Mouse (Mus musculus): ENCODE results near the gene Eipr1. TPM values are rescaled to one million over a fixed set of nuclear protein-coding genes. Genes with fewer than 3 reads are reported as not detected.

Eipr1 gene
- polyA plus RNA-seq, 1 experiment from 2014 or later: 21.6 TPM

DNA sequence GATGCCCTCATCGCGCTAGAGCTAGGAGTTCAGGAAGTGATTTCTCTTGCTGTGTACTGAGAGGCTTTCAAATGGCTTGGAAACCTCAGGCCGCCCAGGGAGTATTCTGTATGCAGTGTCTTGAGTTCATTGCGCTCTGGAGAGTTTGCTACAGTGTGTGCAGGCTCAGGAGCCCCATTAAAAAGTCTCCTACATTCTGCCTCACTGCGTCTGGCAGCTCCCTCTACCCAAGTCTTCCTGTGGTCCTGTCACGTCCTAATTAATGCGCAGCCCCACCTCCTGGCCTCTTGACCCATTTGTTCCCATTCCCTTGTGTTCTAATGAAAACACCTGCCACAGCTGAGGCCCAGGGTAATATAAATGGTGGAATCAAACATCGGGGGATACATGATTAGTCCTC is 33.3 kb downstream of the Eipr1 start:
- Histone ChIP-seq H3K4me2 (replicated peaks; ENCODE audit: low read depth, low read length) (no peak overlapping the region), H3K9me3 (ENCODE audit: low read length) (no peaks in the 10 kb centered on the region), H3K27ac (ENCODE audit: low read length) (no peak overlapping the region), H3K4me3 (ENCODE audit: low read depth, low read length) (no peak overlapping the region), H3K36me3 (ENCODE audit: insufficient read depth, low read length) (no peaks in the 10 kb centered on the region), H3K27me3 (replicated peaks; ENCODE audit: insufficient read depth, low read length) (no peaks in the 10 kb centered on the region), H3K9ac (replicated peaks; ENCODE audit: low read depth) (no peak overlapping the region), H3K4me1 (ENCODE audit: insufficient read depth, low read depth, low read length) (no peaks in the 10 kb centered on the region)
- 59% methylated on average over 8 of the region's 8 CpGs for WGBS
- ATAC-seq (no peak), DNase-seq (ENCODE audit: low spot score) (no peak)
- no peak for TF ChIP-seq CTCF (IDR thresholded peaks at IDR 0.05)
- no peak for TF ChIP-seq EP300 (IDR thresholded peaks at IDR 0.05)

- H3K27me3 ChIP-seq (replicated peaks; ENCODE audit: insufficient read depth, low read length): no peaks in the 10 kb centered on the region
- no peak overlapping the region for H3K9ac ChIP-seq (replicated peaks; ENCODE audit: low read depth)
- H3K9me3 ChIP-seq (ENCODE audit: low read length): no peaks in the 10 kb centered on the region
- WGBS: 21% methylated on average over 1 of the region's 1 CpGs
- DNase-seq (ENCODE audit: low spot score) (no peak), ATAC-seq (no peak)
- no peaks in the 10 kb centered on the region for H3K36me3 ChIP-seq (ENCODE audit: insufficient read depth, low read length)
- no peak overlapping the region for H3K4me3 ChIP-seq (ENCODE audit: low read depth, low read length)
- H3K4me2 ChIP-seq (replicated peaks; ENCODE audit: low read depth, low read length): no peak overlapping the region
- TF ChIP-seq EP300 (IDR thresholded peaks at IDR 0.05) (no peak), CTCF (IDR thresholded peaks at IDR 0.05) (no peak)
- no peaks in the 10 kb centered on the region for H3K4me1 ChIP-seq (ENCODE audit: insufficient read depth, low read depth, low read length)
- H3K27ac ChIP-seq (ENCODE audit: low read length): no peak overlapping the region
Measured at GRCm38 (mm10) chr12:28785299-28785698, 33.7 kb downstream of the Eipr1 start.

DNA sequence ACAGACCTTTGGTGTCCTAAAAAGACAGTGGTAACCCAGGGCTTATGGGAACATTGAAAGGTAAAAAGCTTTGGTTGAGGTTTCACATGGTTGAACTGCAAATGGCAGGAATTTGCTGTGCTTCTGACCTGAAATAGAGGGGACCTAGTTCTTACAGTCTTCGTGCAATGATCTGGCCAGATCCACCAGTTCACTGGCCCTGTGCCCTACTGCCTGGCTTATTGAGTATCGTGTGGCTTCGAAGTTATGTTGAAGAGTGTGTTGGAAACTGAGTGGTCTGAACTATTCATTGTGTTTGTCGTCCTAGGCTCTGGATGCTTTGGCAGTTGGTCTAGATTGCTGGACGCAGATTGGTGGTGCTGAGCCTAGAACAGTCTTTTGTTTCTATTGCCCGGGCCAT is 34.7 kb downstream of the Eipr1 start:
- WGBS: 92% methylated on average over 6 of the region's 6 CpGs
- Histone ChIP-seq H3K4me3 (ENCODE audit: low read depth, low read length) (no peak overlapping the region), H3K9ac (replicated peaks; ENCODE audit: low read depth) (no peak overlapping the region), H3K27me3 (replicated peaks; ENCODE audit: insufficient read depth, low read length) (no peaks in the 10 kb centered on the region), H3K27ac (ENCODE audit: low read length) (no peak overlapping the region), H3K4me2 (replicated peaks; ENCODE audit: low read depth, low read length) (no peak overlapping the region), H3K9me3 (ENCODE audit: low read length) (no peaks in the 10 kb centered on the region), H3K4me1 (ENCODE audit: insufficient read depth, low read depth, low read length) (no peaks in the 10 kb centered on the region), H3K36me3 (ENCODE audit: insufficient read depth, low read length) (no peaks in the 10 kb centered on the region)
- TF ChIP-seq CTCF (IDR thresholded peaks at IDR 0.05) (no peak), EP300 (IDR thresholded peaks at IDR 0.05) (no peak)
- DNase-seq (ENCODE audit: low spot score) (no peak), ATAC-seq (no peak)

DNA sequence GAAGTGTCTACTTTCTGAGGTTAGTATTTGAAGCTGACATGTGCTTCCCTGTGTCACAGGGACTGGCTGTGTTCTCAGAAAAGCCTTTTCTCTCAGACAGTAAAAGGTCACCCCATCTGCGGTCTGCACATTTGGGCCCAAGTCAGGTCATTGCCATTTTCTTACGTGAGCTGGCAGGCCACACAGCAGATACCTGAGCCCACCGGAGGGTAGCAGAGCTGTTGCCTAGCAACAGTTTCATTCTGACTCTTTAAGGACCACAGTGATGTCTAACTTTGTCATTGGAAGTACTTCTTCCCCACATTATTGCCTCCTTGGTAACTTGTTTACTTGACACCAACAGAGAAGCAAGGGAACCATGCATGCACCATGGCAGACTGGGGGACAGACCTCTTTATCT is 41.0 kb downstream of the Eipr1 start:
- TF ChIP-seq EP300 (IDR thresholded peaks at IDR 0.05) (no peak), CTCF (IDR thresholded peaks at IDR 0.05) (no peak)
- 65% methylated on average over 3 of the region's 3 CpGs for WGBS
- Histone ChIP-seq H3K4me2 (replicated peaks; ENCODE audit: low read depth, low read length) (no peak overlapping the region), H3K4me3 (ENCODE audit: low read depth, low read length) (no peak overlapping the region), H3K9me3 (ENCODE audit: low read length) (no peaks in the 10 kb centered on the region), H3K4me1 (ENCODE audit: insufficient read depth, low read depth, low read length) (no peaks in the 10 kb centered on the region), H3K27me3 (replicated peaks; ENCODE audit: insufficient read depth, low read length) (no peaks in the 10 kb centered on the region), H3K27ac (ENCODE audit: low read length) (no peak overlapping the region), H3K9ac (replicated peaks; ENCODE audit: low read depth) (no peak overlapping the region), H3K36me3 (ENCODE audit: insufficient read depth, low read length) (no peaks in the 10 kb centered on the region)
- no peak for DNase-seq (ENCODE audit: low spot score)
- ATAC-seq: no peak

DNA sequence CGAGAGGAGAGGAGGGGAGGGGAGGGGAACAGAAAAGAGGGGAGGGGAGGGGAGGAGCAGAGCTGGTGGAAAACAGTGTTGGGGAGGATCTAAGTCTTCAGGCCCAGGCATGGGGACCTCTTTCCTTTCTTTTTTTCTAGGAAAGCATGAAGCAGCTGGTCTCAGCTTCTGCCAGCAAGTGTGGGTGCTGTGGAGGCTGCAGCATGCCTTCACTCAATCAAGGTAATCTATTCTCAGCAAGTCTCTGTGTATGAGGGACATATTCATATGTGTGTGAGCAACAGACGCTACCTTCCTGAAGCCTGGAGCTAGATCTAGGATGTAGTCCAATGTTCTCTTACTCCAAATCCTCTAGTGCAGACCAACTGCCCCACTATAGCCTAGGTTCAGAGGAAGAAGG is 42.1 kb downstream of the Eipr1 start:
- DNase-seq (ENCODE audit: low spot score) (no peak), ATAC-seq (no peak)
- TF ChIP-seq EP300 (IDR thresholded peaks at IDR 0.05) (no peak), CTCF (IDR thresholded peaks at IDR 0.05) (no peak)
- Histone ChIP-seq H3K9me3 (ENCODE audit: low read length) (no peaks in the 10 kb centered on the region), H3K27me3 (replicated peaks; ENCODE audit: insufficient read depth, low read length) (no peaks in the 10 kb centered on the region), H3K36me3 (ENCODE audit: insufficient read depth, low read length) (no peaks in the 10 kb centered on the region), H3K9ac (replicated peaks; ENCODE audit: low read depth) (no peak overlapping the region), H3K4me2 (replicated peaks; ENCODE audit: low read depth, low read length) (no peak overlapping the region), H3K4me1 (ENCODE audit: insufficient read depth, low read depth, low read length) (no peaks in the 10 kb centered on the region), H3K27ac (ENCODE audit: low read length) (no peak overlapping the region), H3K4me3 (ENCODE audit: low read depth, low read length) (no peak overlapping the region)
- WGBS: 50% methylated on average over 2 of the region's 2 CpGs

- Histone ChIP-seq H3K4me1 (ENCODE audit: insufficient read depth, low read depth, low read length) (no peaks in the 10 kb centered on the region), H3K36me3 (ENCODE audit: insufficient read depth, low read length) (no peaks in the 10 kb centered on the region), H3K4me2 (replicated peaks; ENCODE audit: low read depth, low read length) (no peak overlapping the region), H3K4me3 (ENCODE audit: low read depth, low read length) (no peak overlapping the region), H3K9ac (replicated peaks; ENCODE audit: low read depth) (no peak overlapping the region), H3K9me3 (ENCODE audit: low read length) (no peaks in the 10 kb centered on the region), H3K27me3 (replicated peaks; ENCODE audit: insufficient read depth, low read length) (no peaks in the 10 kb centered on the region), H3K27ac (ENCODE audit: low read length) (no peak overlapping the region)
- TF ChIP-seq EP300 (IDR thresholded peaks at IDR 0.05): no peak
- no peak for TF ChIP-seq CTCF (IDR thresholded peaks at IDR 0.05)
- DNase-seq (ENCODE audit: low spot score): no peak
- no peak for ATAC-seq
- 85% methylated on average over 3 of the region's 3 CpGs for WGBS
Measured at GRCm38 (mm10) chr12:28795041-28795440, 43.4 kb downstream of the Eipr1 start.

DNA sequence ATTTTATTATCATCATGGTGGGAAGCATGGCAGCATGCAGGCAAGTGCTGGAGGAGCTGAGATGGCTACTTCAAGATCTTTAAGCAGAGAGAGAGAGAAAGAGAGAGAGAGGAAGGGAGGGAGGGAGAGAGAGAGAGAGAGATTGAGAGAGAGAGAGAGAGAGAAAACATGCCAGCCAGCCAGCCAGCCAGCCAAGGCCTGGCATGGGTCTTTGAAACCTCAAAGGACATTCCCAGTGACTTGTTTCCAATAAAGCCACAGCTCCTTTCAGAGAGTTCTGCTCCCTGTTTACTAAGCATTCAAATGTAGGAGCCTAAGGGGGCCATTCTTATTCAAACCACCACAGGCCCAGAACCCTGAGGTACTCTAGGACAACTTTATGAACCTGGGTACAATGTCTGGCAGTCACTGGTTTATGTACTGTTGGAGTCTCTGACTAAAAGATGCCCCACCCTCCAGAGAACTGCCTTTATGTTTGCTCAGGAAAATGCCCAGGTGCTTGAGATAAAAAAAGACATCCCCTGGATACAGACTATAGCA is 45.3 kb downstream of the Eipr1 start:
- no peaks in the 10 kb centered on the region for H3K27me3 ChIP-seq (replicated peaks; ENCODE audit: insufficient read depth, low read length)
- no peaks in the 10 kb centered on the region for H3K9me3 ChIP-seq (ENCODE audit: low read length)
- H3K4me3 ChIP-seq (ENCODE audit: low read depth, low read length): no peak overlapping the region
- H3K36me3 ChIP-seq (ENCODE audit: insufficient read depth, low read length): no peaks in the 10 kb centered on the region
- ATAC-seq (no peak), DNase-seq (ENCODE audit: low spot score) (no peak)
- H3K4me1 ChIP-seq (ENCODE audit: insufficient read depth, low read depth, low read length): no peaks in the 10 kb centered on the region
- no peak overlapping the region for H3K4me2 ChIP-seq (replicated peaks; ENCODE audit: low read depth, low read length)
- no peak overlapping the region for H3K9ac ChIP-seq (replicated peaks; ENCODE audit: low read depth)
- TF ChIP-seq CTCF (IDR thresholded peaks at IDR 0.05) (no peak), EP300 (IDR thresholded peaks at IDR 0.05) (no peak)
- no peak overlapping the region for H3K27ac ChIP-seq (ENCODE audit: low read length)

All from lung, postnatal 0 days (tissue).